Mouse (Mus musculus) c-Kit-positive CD71-negative TER-119-negative erythroid progenitor cells, embryonic 14.5 days (primary cell): ENCODE results near the gene Sirt4.
A peak's percentile ranks its signal among the peaks of the same experiment; 100 is the strongest.
"Not testable (repeated sequence)": the region's sequence is repeated elsewhere in the genome, so short reads cannot be mapped to it uniquely, and the experiment has no call there.

Experiments used
- DNase-seq: peaks from one replicate; pipeline ENCODE4 v3.0.0-alpha.2; 2013; ENCODE audit warnings: low read depth

The Sirt4 gene

DNA sequence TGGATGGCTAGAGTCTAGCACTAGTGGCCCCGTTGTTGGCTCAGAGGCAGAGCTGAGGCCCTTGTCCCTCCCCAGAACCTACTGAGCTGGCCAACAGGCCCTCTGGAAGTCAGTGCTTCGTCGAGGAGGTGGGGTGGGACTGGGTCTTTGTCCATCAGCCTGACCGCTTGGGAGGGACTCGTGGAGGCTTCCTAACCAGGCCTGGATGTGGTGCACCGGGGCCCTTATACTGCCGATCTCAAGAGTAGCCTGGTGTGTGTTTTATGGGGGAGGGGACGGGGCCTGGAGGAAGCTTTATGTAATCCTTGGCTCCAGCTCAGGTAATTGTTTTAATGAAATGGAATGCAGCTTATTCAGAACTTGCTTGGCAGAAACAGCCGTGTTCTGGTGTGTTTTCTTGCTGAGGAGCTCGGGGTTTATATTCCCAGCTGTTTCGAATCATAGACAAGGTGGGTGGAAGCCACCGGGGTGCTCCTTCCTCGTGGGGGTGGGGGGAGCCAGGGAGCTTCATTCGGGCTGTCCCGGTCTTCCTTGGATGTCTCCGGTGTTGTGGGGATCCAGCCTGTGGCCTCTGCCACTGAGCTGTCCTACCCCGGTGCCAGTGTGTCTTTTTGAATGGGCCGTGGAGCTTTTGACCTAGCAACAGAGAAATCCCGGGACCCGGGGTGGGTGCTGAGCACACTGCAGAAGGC is 30.5 kb upstream of the Sirt4 start:
- DNase-seq: no peak

DNA sequence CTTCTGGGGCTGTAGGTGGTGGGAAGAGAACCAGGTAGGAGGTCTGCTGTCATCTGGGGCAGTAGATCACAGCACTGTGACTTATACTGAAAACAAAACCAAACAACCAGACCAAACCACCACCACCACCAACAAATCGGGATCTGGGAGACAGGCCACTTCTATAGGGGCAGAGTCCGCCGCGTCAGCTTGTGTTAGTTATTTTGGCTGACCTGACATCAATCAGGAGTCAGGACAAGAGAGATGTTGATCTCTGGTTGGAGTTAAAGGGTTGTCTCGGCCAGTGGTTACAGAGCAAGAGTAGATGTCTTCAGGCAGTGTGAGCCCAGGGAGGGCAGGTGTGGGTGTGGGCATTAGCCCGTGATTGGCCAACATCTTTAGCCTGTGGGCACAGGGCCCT is 29.8 kb upstream of the Sirt4 start:
- no peak for DNase-seq

DNA sequence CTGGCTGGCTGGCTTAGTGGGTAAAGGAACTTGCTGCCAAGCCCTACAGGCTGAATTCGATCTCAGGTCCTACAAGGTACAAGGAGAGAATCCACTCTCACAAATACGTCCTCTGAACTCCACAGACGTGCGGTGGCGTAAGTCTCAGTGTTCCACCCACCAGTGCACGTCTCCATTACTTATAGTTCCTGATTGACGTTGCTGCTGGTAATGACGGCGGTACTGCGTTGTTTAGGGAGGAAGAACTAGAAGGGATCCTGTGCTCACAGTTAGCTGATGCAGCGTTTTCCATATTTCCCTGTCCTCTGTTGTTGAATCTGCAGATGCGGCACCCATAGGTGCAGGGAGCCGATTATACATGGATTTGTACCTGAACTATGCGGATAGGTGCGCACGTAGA is 29.2 kb upstream of the Sirt4 start:
- no peak for DNase-seq

GRCm38 (mm10) chr5:115513246-115513645 is 28.7 kb upstream of the Sirt4 start:
- DNase-seq: no peak

DNA sequence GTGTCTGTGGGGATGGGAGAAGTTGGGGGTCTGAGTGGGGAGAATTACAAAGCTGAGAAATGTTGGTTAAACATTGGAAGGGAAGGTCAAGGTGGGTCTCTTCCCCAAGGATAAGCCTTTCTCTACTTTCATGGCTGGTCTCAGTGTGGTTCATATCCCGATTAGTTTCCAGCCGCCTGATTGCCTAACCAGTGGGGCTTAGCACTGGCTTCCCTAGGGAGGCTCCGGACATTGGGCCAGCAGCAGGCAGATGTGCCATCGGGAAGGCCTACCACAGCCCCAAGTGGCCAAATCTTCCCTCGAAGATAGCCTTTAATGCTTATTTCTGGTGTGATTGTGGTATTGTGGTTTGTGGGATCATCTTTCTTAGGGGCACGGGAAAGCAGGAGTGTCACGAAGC is 27.9 kb upstream of the Sirt4 start:
- DNase-seq: no peak

GRCm38 (mm10) chr5:115509790-115510689 is 25.5 kb upstream of the Sirt4 start:
- DNase-seq: no peak

- no peak for DNase-seq
Observed at GRCm38 (mm10) chr5:115509321-115509761, 24.8 kb upstream of the Sirt4 start.

DNA sequence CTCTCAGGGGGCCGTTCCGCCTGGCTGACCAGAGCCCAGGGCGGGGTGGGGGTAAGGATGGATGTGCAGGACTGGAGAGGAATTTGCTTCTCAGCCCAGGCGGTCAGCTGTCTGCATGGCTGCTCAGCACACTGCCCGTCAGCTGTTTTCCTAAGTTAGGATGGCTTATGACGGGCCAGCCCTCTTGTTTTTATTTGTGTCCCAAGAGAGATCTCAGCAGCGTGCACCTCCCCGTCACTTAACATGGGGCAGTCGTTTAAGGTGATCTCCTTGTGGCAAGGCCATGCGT is 24.3 kb upstream of the Sirt4 start:
- no peak for DNase-seq

DNA sequence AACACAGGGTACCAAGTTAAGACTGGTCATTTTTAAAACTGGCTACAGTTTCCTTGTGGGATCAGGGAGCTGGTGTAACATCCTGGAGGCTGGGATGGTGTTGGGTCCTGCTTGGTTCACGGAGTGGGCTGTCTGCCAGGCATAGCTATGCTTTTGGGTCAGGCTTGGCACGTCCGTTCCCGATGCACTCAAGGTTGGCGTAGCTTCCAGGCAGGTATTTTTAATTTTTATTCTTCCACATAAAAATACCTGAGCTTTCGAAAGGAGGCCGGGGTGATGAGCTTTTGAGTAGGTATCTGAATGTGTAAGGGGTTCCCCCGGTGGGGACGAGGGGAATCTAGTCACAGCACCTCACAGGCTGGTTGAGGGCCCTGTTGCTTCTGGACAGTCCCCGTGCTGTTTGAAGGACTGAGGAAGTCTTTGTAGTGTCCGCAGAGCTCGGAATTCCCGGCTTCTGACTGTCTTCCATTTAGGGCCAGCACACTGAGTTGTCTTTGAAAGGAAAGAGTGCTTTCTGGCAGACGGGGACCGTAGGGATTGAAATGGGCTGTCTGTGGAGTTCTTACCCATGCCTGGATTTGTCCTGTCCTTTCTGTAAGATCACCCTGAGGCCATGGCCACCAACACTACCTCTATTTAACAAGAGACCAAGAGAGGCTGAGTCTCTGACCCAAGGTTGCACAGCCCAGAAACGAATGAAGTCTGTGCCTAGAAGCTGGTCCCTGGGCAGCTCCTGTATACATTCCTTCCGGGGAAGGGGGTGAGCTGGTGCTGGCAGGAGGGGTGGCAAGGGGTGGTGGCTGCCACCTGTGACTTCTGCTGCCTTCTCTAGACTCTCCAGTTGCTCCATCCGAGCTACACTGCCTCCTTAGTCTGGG is 23.7 kb upstream of the Sirt4 start:
- no peak for DNase-seq

DNA sequence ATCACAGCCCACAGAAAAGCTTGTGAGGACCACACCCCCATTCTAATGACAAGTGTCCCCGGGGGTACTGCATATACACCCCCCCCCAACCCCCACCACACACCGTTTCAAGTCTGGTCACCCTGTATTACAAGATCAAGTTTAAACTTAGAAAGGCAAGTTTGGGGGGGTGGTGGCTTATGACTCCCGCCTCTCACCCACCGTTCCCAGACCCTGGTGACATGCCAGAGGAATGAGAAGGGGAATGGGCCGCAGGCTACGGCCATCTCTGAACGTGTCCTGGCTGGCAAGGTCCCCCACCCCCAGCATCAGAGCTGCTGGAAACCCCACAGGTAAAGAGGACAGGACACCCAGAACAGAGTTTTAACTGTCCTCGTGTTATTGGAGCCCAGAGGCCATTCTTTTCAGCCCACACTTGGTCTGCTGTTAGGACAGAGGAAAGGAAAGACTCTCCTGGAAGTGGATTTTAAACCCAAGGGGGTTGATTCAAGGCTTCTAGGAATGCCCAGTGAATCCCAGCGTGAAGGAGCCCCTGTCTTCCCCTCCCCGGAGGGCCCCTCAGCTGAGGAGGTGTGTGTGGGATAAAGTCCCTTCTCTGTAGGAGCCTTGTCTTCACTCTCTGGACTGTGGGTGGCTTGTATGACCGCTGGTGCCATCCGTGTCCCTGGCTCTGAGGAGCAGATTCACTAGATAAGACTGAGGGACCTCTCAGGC is 22.9 kb upstream of the Sirt4 start:
- no peak for DNase-seq

DNA sequence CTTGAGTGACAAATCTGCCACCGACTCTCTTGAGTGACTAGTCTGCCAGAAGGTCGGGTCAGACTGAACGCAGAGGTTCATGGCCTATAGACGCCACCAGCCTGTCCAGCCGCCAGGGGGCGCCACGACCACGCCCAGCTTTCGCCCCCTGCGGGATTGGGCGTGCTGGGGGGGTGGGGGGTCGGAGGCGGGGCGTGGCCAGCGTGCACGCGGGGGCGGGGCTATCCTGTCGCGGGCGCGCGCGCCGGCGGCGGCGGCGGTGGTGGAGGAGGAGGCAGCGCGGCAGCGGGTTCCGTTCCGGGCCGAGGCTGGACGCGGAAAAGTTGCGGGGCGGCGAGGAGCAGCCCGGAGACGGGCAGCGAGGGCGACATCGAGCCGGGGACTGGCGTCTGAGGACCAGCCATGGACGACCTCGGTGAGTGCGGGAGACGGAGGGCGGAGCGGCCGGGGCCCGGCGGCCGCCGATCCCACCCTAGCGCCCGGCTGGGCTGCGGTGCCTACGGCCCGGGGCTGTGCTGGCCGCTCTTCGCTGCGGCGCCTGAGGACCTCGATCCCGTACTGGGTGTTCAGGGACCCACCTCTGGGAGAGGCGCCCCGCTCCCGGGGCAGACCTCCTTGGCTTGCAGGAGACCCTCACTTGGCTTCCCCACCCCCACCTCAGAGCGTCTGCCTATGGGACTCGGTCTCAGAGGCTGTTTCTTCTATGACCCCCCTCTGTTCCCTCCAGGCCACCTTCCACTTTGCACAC is 22.1 kb upstream of the Sirt4 start, which contains the start of gene Pxn:
TSS of gene Pxn (plus strand) at position 223 of the 748 bp plus-strand sequence.
- DNase-seq: peak; percentile 82

DNA sequence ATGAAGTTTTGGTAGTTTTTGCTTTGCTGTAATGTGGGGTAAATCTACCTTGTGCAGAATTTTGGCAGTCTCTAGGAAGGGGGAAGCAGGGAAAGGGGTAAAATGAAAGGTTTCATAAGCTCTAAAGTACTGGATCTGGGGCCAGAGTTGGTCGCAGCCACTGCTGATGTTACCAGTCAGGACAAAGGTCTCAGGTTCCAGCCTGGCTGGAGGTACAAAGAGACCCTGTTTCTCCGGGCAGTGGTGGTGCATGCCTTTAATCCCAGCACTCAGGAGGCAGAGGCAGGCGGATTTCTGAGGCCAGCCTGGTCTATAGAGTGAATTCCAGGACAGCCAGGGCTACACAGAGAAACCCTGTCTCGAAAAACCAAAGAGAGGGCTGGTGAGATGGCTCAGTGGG is 21.1 kb upstream of the Sirt4 start:
- DNase-seq: not testable (repeated sequence)

DNA sequence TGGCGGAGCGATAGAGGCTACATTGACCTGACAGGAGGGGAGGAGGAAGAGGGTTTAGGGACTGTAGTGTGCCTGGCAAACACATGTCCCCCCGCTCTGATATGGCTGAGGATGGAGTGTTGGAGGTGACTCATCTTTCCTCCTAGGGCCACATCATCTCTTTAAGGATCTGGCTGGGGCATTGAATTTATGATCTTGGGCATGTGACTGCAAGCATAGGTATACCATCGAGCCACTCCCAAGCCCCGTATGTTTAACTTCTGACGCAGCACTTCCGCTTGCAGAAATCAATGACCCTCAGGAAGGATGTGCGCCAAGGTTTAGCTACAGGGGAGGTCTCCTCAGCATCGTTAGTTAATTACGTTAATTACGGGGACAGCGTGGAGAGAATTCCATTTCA is 18.5 kb upstream of the Sirt4 start:
- DNase-seq: no peak

DNA sequence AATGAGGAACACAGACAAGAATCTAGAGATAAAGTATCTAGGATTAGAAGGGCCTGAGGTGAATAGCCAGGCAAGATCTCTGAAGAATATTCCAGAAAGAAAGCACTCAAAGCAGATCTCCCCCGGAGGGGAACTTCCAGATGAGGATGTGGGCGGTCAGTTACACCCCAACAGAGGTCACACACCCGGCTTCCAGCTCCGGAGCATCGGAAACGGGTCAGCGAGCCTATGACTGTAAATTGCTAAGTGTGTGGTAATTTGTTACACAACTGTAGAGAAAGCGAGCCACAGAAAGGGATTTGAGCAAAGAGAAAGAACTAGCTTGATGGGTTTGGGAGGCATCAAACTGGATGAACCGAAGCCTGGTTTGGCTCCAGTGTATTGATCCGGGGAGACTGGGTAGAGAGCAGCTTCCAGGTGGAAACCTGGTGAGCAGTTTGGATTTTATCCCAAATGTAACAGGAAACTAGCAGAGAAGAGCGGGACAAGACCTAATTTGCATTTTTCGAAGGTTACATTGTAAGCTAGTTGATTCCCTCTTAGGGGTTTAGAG is 15.9 kb upstream of the Sirt4 start:
- DNase-seq: no peak

DNA sequence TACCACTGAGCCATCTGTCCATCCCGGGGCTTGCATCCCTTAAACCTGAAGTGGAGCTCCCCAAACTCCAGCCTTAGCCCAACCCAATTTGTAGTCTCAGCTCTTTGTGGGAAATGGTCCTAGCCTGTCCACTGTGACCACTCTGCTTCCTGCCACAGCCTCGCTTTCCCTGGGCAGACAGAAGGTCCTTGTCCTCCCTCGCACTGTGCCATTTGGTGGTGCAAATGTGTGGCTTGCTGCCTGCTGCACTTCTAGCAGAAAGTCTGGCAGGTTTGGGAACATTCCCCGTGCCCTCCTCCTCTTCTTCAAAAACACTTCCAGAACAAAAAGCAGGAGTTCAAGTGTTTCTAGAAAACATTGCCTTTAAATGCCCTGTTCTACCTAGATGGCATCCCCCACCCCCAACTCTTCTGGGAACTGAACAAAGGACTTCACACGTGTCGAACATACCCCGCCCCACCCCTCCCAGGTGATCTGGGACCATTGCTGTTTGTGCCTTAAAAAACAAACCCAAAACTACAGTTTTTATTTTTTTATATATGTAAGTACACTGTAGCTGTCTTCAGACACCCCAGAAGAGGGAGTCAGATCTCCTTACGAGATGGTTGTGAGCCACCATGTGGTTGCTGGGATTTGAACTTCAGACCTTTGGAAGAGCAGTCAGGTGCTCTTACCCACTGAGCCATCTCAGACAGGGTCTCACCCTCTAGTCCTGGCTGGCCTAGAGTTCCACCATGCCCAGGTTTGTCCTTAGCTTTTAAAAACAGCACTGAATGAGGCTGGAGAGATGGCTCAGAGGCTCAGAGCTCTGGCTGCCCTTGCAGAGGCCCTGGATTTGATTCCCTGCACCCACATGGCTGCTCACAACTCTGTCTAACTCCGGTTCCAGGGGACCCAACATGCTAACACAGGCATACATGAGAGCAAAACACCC is 14.0 kb upstream of the Sirt4 start:
- DNase-seq: no peak

- no peak for DNase-seq
Observed at GRCm38 (mm10) chr5:115497033-115497432, 12.5 kb upstream of the Sirt4 start.

GRCm38 (mm10) chr5:115495618-115496017 is 11.1 kb upstream of the Sirt4 start:
- not testable (repeated sequence) for DNase-seq

DNA sequence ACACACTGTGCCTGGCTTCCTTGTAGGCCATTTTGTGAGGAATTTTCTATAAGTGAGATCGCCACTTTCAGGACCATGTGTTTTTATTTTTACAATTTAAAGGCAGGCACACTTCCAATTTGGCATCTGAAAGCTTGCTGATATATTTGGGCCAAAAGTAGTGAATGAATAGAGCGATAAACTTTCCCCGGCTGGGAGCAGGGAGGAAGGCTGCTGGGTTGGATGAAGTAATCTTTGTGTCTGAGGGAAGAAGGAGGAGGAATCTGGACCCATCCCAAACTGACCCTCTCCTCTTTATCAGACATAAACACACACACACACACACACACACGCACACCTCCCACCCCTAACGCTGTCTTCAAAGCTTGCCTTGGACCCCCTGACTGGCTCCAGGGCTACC is 8.9 kb upstream of the Sirt4 start:
- no peak for DNase-seq

DNA sequence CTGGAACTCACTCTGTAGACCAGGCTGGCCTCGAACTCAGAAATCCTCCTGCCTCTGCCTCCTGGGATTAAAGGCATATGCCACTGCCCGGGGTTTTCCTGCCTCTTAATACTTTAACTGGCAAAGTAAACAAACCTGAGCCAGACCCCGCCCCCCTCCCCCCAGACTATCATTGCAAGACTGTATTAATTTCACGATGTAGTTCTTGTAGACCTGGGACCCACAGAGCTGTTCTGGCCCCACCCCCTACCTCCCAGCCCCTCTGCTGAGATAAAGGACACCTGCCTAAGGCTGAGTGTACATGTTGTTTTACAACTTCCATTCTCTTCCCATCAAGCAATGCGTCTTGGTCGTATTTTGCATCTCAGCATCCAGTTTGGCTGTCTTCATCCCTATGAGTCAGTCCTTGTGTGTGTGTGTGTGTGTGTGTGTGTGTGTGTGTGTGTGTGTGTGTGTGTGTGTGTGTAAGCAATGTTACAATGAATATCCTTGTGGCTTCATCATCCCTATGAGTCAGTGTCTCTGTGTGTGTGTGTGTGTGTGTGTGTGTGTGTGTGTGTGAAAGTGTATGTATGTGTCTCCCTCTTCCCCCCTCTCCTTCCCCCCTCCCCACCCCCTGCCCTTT is 8.3 kb upstream of the Sirt4 start:
- DNase-seq: no peak
